Mouse (Mus musculus) MEL (cell line): ENCODE results near the gene Msh3.

Experiments
- CTCF ChIP-seq, 3 experiments: IDR thresholded peaks in 2 of 3; conservative IDR thresholded peaks in 1 of 3; 2 replicates each; pipeline ENCODE4 v1.5.1; 2011 to 2012; ENCODE audit warnings: low read length in 3 of 3, low read depth in 2 of 3, mild to moderate bottlenecking in 2 of 3, improper control_type of control experiment in 1 of 3, inconsistent platforms in 1 of 3, mixed read lengths in 1 of 3, moderate library complexity in 1 of 3; ENCODE audit not compliant: control insufficient read depth in 1 of 3, insufficient read depth in 1 of 3, poor library complexity in 1 of 3, severe bottlenecking in 1 of 3
- EP300 ChIP-seq, 2 experiments: IDR thresholded peaks; 2 replicates each; pipeline ENCODE4 v1.6.1; 2011; ENCODE audit warnings: improper control_type of control experiment in 2 of 2, low read length in 2 of 2, low read depth in 1 of 2, mild to moderate bottlenecking in 1 of 2
- MXI1 ChIP-seq: IDR thresholded peaks from 2 replicates; pipeline ENCODE4 v1.6.1; 2011; ENCODE audit warnings: mild to moderate bottlenecking, low read depth, low read length, improper control_type of control experiment
- POLR2A ChIP-seq, 2 experiments: IDR thresholded peaks; 2 replicates each; pipeline ENCODE4 v1.6.1; 2011 to 2012; ENCODE audit warnings: low read length in 2 of 2, mild to moderate bottlenecking in 2 of 2, control low read depth in 1 of 2, improper control_type of control experiment in 1 of 2, low read depth in 1 of 2, moderate library complexity in 1 of 2; ENCODE audit not compliant: control insufficient read depth in 1 of 2, insufficient read depth in 1 of 2, poor library complexity in 1 of 2
- POLR2AphosphoS5 ChIP-seq: IDR thresholded peaks from 2 replicates; pipeline ENCODE4 v1.6.1; 2012; ENCODE audit warnings: low read depth, borderline replicate concordance, mild to moderate bottlenecking, inconsistent platforms, low read length, moderate library complexity, mixed read lengths
- UBTF ChIP-seq: IDR thresholded peaks from 2 replicates; pipeline ENCODE4 v1.6.1; 2012; ENCODE audit warnings: low read depth, mild to moderate bottlenecking, inconsistent platforms, low read length, improper control_type of control experiment, moderate library complexity, borderline replicate concordance; ENCODE audit not compliant: insufficient read depth

GRCm38 (mm10) chr13:92275292-92275691 lies 79.5 kb downstream of the Msh3 start:
- TF ChIP-seq MXI1: no peak
- no peak for TF ChIP-seq EP300 (IDR thresholded peaks at IDR 0.05; ENCODE audit: low read depth in 1 of 2, low read length in 2 of 2)
- no peak for TF ChIP-seq CTCF (IDR thresholded peaks at IDR 0.05 in 2 of 3, conservative IDR thresholded peaks at IDR 0.05 in 1 of 3; ENCODE audit: control insufficient read depth in 1 of 3, insufficient read depth in 1 of 3, low read depth in 2 of 3, low read length in 3 of 3, poor library complexity in 1 of 3, severe bottlenecking in 1 of 3)
- no peak for TF ChIP-seq POLR2A (IDR thresholded peaks at IDR 0.05; ENCODE audit: control insufficient read depth in 1 of 2, insufficient read depth in 1 of 2, low read depth in 1 of 2, low read length in 2 of 2, poor library complexity in 1 of 2)
- no peak for TF ChIP-seq UBTF
- TF ChIP-seq POLR2AphosphoS5: no peak
